Mouse (Mus musculus): ENCODE results near the gene Olfr1353. TPM values are rescaled to one million over a fixed set of nuclear protein-coding genes. Genes with fewer than 3 reads are reported as not detected.

Olfr1353 gene
- polyA plus RNA-seq (2012; rRNA removed; ENCODE audit: low replicate concordance), result not detected in 2 replicates

GRCm38 (mm10) chr10:78963009-78963408 lies at the start of gene Olfr1353:
Gene Olfr1353 (plus strand): TSS chr10:78963309.

GRCm38 (mm10) chr10:78950336-78950735 lies 12.8 kb upstream of the Olfr1353 start, which contains the start of gene Olfr8:
Gene Olfr8 (plus strand): TSS chr10:78950636.

DNA sequence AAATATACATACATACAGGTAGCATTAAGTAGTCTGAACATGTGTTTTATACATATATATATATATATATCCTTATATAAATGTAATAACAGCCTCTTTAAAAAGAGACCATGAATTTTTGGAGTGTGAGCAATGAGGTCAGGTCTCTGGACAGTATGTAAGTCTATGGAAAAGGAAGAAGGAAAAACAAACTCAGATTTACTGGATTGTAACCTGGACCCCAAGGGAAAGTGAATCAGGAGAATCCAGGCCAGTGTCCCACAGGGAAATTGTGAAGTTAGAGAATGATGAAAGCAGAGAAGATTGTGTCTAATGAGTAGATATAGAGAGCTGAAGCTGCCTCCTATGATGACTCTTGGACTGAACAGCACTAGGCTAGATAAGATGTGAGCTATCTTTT lies 17.6 kb downstream of the Olfr1353 start, which contains the start of gene Olfr1352:
TSS of gene Olfr1352 (plus strand) at position 301 of the 400 bp plus-strand sequence.

DNA sequence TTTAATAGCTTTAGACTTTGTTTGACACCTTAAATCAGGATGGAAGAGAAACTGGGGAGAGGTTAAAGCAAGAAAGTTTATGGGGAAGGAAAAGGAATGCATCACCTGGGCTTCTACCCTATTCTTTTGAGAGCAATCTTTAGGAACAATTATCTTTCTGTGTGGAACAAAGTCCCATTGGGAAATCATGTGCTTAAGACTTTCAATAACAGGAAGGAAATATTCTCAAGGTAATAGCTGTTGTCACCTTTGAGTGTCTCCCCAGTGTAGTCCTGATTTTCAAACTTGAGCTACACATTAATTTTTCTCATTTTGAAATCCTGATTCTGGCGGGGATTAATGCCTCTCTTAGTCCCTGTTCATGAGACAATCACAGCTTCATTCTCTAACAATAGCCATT lies 49.1 kb downstream of the Olfr1353 start, which contains the start of gene Olfr1351:
TSS of gene Olfr1351 (plus strand) at position 301 of the 400 bp plus-strand sequence.

Other genes starting within 250 kb of the Olfr1353 start
- not detected in 2 replicates for gene Casp14, start 245.0 kb upstream of the Olfr1353 start, polyA plus RNA-seq (2012; rRNA removed; ENCODE audit: low replicate concordance)
- not detected in 2 replicates for gene Ccdc105, start 210.2 kb upstream of the Olfr1353 start, polyA plus RNA-seq (2012; rRNA removed; ENCODE audit: low replicate concordance)
- gene Slc1a6, start 182.8 kb upstream of the Olfr1353 start, polyA plus RNA-seq (2012; rRNA removed; ENCODE audit: low replicate concordance), result not detected in 2 replicates
- not detected in 2 replicates for gene Olfr1356, start 111.1 kb upstream of the Olfr1353 start, polyA plus RNA-seq (2012; rRNA removed; ENCODE audit: low replicate concordance)
- gene Olfr1355, start 87.8 kb upstream of the Olfr1353 start, polyA plus RNA-seq (2012; rRNA removed; ENCODE audit: low replicate concordance), result not detected in 2 replicates
- not detected in 2 replicates for gene Olfr1354, start 50.1 kb upstream of the Olfr1353 start, polyA plus RNA-seq (2012; rRNA removed; ENCODE audit: low replicate concordance)
- gene Olfr8, start 12.7 kb upstream of the Olfr1353 start, polyA plus RNA-seq (2012; rRNA removed; ENCODE audit: low replicate concordance), result not detected in 2 replicates
- not detected in 2 replicates for gene Olfr1352, start 17.7 kb downstream of the Olfr1353 start, polyA plus RNA-seq (2012; rRNA removed; ENCODE audit: low replicate concordance)
- not detected in 2 replicates for gene Olfr1351, start 49.2 kb downstream of the Olfr1353 start, polyA plus RNA-seq (2012; rRNA removed; ENCODE audit: low replicate concordance)
- not detected in 2 replicates for gene Olfr57, start 65.4 kb downstream of the Olfr1353 start, polyA plus RNA-seq (2012; rRNA removed; ENCODE audit: low replicate concordance)
- 0.06 and 0.22 TPM in 2 replicates for gene 2610008E11Rik, start 134.3 kb downstream of the Olfr1353 start, polyA plus RNA-seq (2012; rRNA removed; ENCODE audit: low replicate concordance)
- not detected in 2 replicates for gene Vmn2r80, start 185.5 kb downstream of the Olfr1353 start, polyA plus RNA-seq (2012; rRNA removed; ENCODE audit: low replicate concordance)

Measured in duodenum, adult 2 months (tissue).